Mouse (Mus musculus) olfactory bulb, adult 2 months (tissue): Measurements from ENCODE around the gene Tmem258.

Experiments
- CTCF ChIP-seq: fragments of 200-500 bp; IDR thresholded peaks from 2 replicates; pipeline ENCODE4 v1.5.1; 2012; ENCODE audit warnings: low read depth, mild to moderate bottlenecking, low read length, moderate library complexity; ENCODE audit not compliant: insufficient read depth
- POLR2A ChIP-seq: fragments of 200-500 bp; IDR thresholded peaks from 2 replicates; pipeline ENCODE4 v1.6.1; 2012; ENCODE audit warnings: mild to moderate bottlenecking, low read depth, low read length, moderate library complexity; ENCODE audit not compliant: insufficient read depth

- no peak for TF ChIP-seq CTCF
- no peak for TF ChIP-seq POLR2A
Measured at GRCm38 (mm10) chr19:10176941-10177372, 26.9 kb upstream of the Tmem258 start.
